In genomic region chr14:44312049-44312448, GRCm38 (mm10) we compare ENCODE assay signal across 42 mouse cellular contexts. TPM values are rescaled to one million over a fixed set of nuclear protein-coding genes. Genes with fewer than 3 reads are reported as not detected.
"Had no signal": no experiment of that assay in that cellular context is flagged by ENCODE, and none has a peak within 500 bp of the region (broad histone marks: within the 10 kb centered on the region; RNA-seq: fewer than 3 reads in every experiment).

No protein-coding gene starts in this region.

RNA-seq across cellular contexts. Expression of gene Gm5930, which starts 26.3 kb away (rescaled TPM):
- total RNA-seq: heart, postnatal 10 days; heart, postnatal 14 days; heart, postnatal 25 days; heart, postnatal 36 days; heart, postnatal 4 days; hematopoietic stem cell, adult 5-6 weeks; hindbrain, postnatal 0 days; layer of hippocampus, adult 18-20 months; layer of hippocampus, adult 2 months; layer of hippocampus, adult 8-10 months; layer of hippocampus, postnatal 10 days; layer of hippocampus, postnatal 14 days; layer of hippocampus, postnatal 25 days; layer of hippocampus, postnatal 36 days; left cerebral cortex, adult 18-20 months; left cerebral cortex, adult 2 months had no signal
- polyA plus RNA-seq: heart, embryonic 10.5 days; heart, embryonic 11.5 days; heart, embryonic 12.5 days; heart, embryonic 13.5 days; heart, embryonic 14.5 days; heart, embryonic 15.5 days; heart, embryonic 16.5 days; heart, postnatal 0 days; hindbrain, embryonic 10.5 days; hindbrain, embryonic 11.5 days; hindbrain, embryonic 12.5 days; hindbrain, embryonic 13.5 days; hindbrain, embryonic 14.5 days; hindbrain, embryonic 15.5 days; hindbrain, embryonic 16.5 days; hindbrain, postnatal 0 days; inflammation-experienced regulatory T-cells, adult 6 months; intestine, embryonic 14.5 days; intestine, embryonic 15.5 days; intestine, embryonic 16.5 days; intestine, postnatal 0 days; kidney, adult 2 months; kidney, embryonic 14.5 days; kidney, embryonic 15.5 days; kidney, embryonic 16.5 days; kidney, postnatal 0 days; large intestine, adult 2 months had no signal

RNA-seq across cellular contexts. Expression of gene Gm8220, which starts 26.7 kb away (rescaled TPM):
- total RNA-seq: heart, postnatal 10 days; heart, postnatal 14 days; heart, postnatal 25 days; heart, postnatal 36 days; heart, postnatal 4 days; hematopoietic stem cell, adult 5-6 weeks; hindbrain, postnatal 0 days; layer of hippocampus, adult 18-20 months; layer of hippocampus, adult 2 months; layer of hippocampus, adult 8-10 months; layer of hippocampus, postnatal 10 days; layer of hippocampus, postnatal 14 days; layer of hippocampus, postnatal 25 days; layer of hippocampus, postnatal 36 days; left cerebral cortex, adult 18-20 months; left cerebral cortex, adult 2 months had no signal
- polyA plus RNA-seq: heart, embryonic 10.5 days; heart, embryonic 11.5 days; heart, embryonic 12.5 days; heart, embryonic 13.5 days; heart, embryonic 14.5 days; heart, embryonic 15.5 days; heart, embryonic 16.5 days; heart, postnatal 0 days; hindbrain, embryonic 10.5 days; hindbrain, embryonic 11.5 days; hindbrain, embryonic 12.5 days; hindbrain, embryonic 13.5 days; hindbrain, embryonic 14.5 days; hindbrain, embryonic 15.5 days; hindbrain, embryonic 16.5 days; hindbrain, postnatal 0 days; inflammation-experienced regulatory T-cells, adult 6 months; intestine, embryonic 14.5 days; intestine, embryonic 15.5 days; intestine, embryonic 16.5 days; intestine, postnatal 0 days; kidney, adult 2 months; kidney, embryonic 14.5 days; kidney, embryonic 15.5 days; kidney, embryonic 16.5 days; kidney, postnatal 0 days; large intestine, adult 2 months had no signal

RNA-seq across cellular contexts. Expression of gene Gm8229, which starts 53.1 kb away (rescaled TPM):
- total RNA-seq: heart, postnatal 10 days; heart, postnatal 14 days; heart, postnatal 25 days; heart, postnatal 36 days; heart, postnatal 4 days; hematopoietic stem cell, adult 5-6 weeks; hindbrain, postnatal 0 days; layer of hippocampus, adult 18-20 months; layer of hippocampus, adult 2 months; layer of hippocampus, adult 8-10 months; layer of hippocampus, postnatal 10 days; layer of hippocampus, postnatal 14 days; layer of hippocampus, postnatal 25 days; layer of hippocampus, postnatal 36 days; left cerebral cortex, adult 18-20 months; left cerebral cortex, adult 2 months had no signal
- polyA plus RNA-seq: heart, embryonic 10.5 days; heart, embryonic 11.5 days; heart, embryonic 12.5 days; heart, embryonic 13.5 days; heart, embryonic 14.5 days; heart, embryonic 15.5 days; heart, embryonic 16.5 days; heart, postnatal 0 days; hindbrain, embryonic 10.5 days; hindbrain, embryonic 11.5 days; hindbrain, embryonic 12.5 days; hindbrain, embryonic 13.5 days; hindbrain, embryonic 14.5 days; hindbrain, embryonic 15.5 days; hindbrain, embryonic 16.5 days; hindbrain, postnatal 0 days; inflammation-experienced regulatory T-cells, adult 6 months; intestine, embryonic 14.5 days; intestine, embryonic 15.5 days; intestine, embryonic 16.5 days; intestine, postnatal 0 days; kidney, adult 2 months; kidney, embryonic 14.5 days; kidney, embryonic 15.5 days; kidney, embryonic 16.5 days; kidney, postnatal 0 days; large intestine, adult 2 months had no signal
